Mouse (Mus musculus) CH12.LX (cell line): ENCODE results near the gene Hspa5.

ENCODE experiments used
- EP300 ChIP-seq: IDR thresholded peaks from 2 replicates; pipeline ENCODE4 v1.6.1; 2011; ENCODE audit warnings: low read length, improper control_type of control experiment
- GABPA ChIP-seq: IDR thresholded peaks from 2 replicates; pipeline ENCODE4 v1.6.1; 2012; ENCODE audit warnings: low read depth, low read length, improper control_type of control experiment, inconsistent platforms; ENCODE audit not compliant: insufficient replicate concordance
- POLR2A ChIP-seq: IDR thresholded peaks from 2 replicates; pipeline ENCODE4 v1.6.1; 2011; ENCODE audit warnings: low read depth, mild to moderate bottlenecking, improper control_type of control experiment, low read length
- TCF12 ChIP-seq: IDR thresholded peaks from 2 replicates; pipeline ENCODE4 v1.6.1; 2014; ENCODE audit warnings: low read depth, mild to moderate bottlenecking, inconsistent platforms, low read length, improper control_type of control experiment
- UBTF ChIP-seq: IDR thresholded peaks from 2 replicates; pipeline ENCODE4 v1.6.1; 2012; ENCODE audit warnings: low read depth, mild to moderate bottlenecking, inconsistent platforms, low read length, improper control_type of control experiment, moderate library complexity
- ZNF384 ChIP-seq: IDR thresholded peaks from 2 replicates; pipeline ENCODE4 v1.6.1; 2012; ENCODE audit warnings: low read depth, low read length, improper control_type of control experiment, inconsistent platforms

- no peak for TF ChIP-seq ZNF384
- no peak for TF ChIP-seq TCF12
- TF ChIP-seq UBTF = no peak
- TF ChIP-seq POLR2A = no peak
- no peak for TF ChIP-seq GABPA
- no peak for TF ChIP-seq EP300
Observed at GRCm38 (mm10) chr2:34725269-34725668, 46.5 kb upstream of the Hspa5 start.
